Mouse (Mus musculus): ENCODE results near the gene Timm17a. TPM values are rescaled to one million over a fixed set of nuclear protein-coding genes. Genes with fewer than 3 reads are reported as not detected.

Gene Timm17a
- total RNA-seq, 1 experiment from 2014 or later: 4.0 TPM

Other genes with a start within 250 kb of the Timm17a start
- gene Lgr6, start 208.5 kb downstream of the Timm17a start, total RNA-seq (2017): not detected in 2 replicates
- gene Ptpn7, start 181.1 kb downstream of the Timm17a start, total RNA-seq (2017): 20.7 and 23.2 TPM in 2 replicates
- 94.3 and 106 TPM in 2 replicates for gene Arl8a, start 167.0 kb downstream of the Timm17a start, total RNA-seq (2017)
- gene Gpr37l1, start 146.1 kb downstream of the Timm17a start, total RNA-seq (2017): 0.12 TPM in 1 of 2 replicates, not detected in the other
- 3.5 and 4.3 TPM in 2 replicates for gene Elf3, start 55.2 kb downstream of the Timm17a start, total RNA-seq (2017)
- gene Rnpep, start 29.7 kb downstream of the Timm17a start, total RNA-seq (2017): 70.6 and 71.6 TPM in 2 replicates
- gene Lmod1, start 11.0 kb upstream of the Timm17a start, total RNA-seq (2017): not detected in 2 replicates
- not detected in 2 replicates for gene Shisa4, start 61.5 kb upstream of the Timm17a start, total RNA-seq (2017)
- 36.1 and 42.1 TPM in 2 replicates for gene Ipo9, start 116.7 kb upstream of the Timm17a start, total RNA-seq (2017)